Mouse (Mus musculus): Measurements from ENCODE around the gene Foxn1.
A peak's percentile ranks its signal among the peaks of the same experiment; 100 is the strongest.

The Foxn1 gene

GRCm38 (mm10) chr11:78358330-78359007, 27.9 kb downstream of the Foxn1 start:
- DNase-seq (ENCODE audit: low spot score in 2 of 2): no peak

GRCm38 (mm10) chr11:78355471-78356238, 30.7 kb downstream of the Foxn1 start:
- no peak for DNase-seq (ENCODE audit: low spot score in 2 of 2)

- no peak for DNase-seq (ENCODE audit: low spot score in 2 of 2)
Observed at GRCm38 (mm10) chr11:78354905-78355304, 31.5 kb downstream of the Foxn1 start.

GRCm38 (mm10) chr11:78353081-78353480, 33.3 kb downstream of the Foxn1 start:
- no peak for DNase-seq (ENCODE audit: low spot score in 2 of 2)

GRCm38 (mm10) chr11:78349441-78350358, 36.7 kb downstream of the Foxn1 start:
- DNase-seq (ENCODE audit: low spot score in 2 of 2): no peak

GRCm38 (mm10) chr11:78348474-78348873, 37.9 kb downstream of the Foxn1 start:
- no peak for DNase-seq (ENCODE audit: low spot score in 2 of 2)

GRCm38 (mm10) chr11:78347908-78348307, 38.5 kb downstream of the Foxn1 start:
- no peak for DNase-seq (ENCODE audit: low spot score in 2 of 2)

- DNase-seq (ENCODE audit: low spot score in 2 of 2): no peak
Observed at GRCm38 (mm10) chr11:78347070-78347754, 39.1 kb downstream of the Foxn1 start.

GRCm38 (mm10) chr11:78346326-78347069, 39.9 kb downstream of the Foxn1 start:
- DNase-seq (ENCODE audit: low spot score in 2 of 2): no peak

GRCm38 (mm10) chr11:78345801-78346200, 40.6 kb downstream of the Foxn1 start:
- no peak for DNase-seq (ENCODE audit: low spot score in 2 of 2)

- DNase-seq (ENCODE audit: low spot score in 2 of 2): no peak
Observed at GRCm38 (mm10) chr11:78344890-78345715, 41.3 kb downstream of the Foxn1 start.

GRCm38 (mm10) chr11:78344328-78344889, 41.9 kb downstream of the Foxn1 start:
- DNase-seq (ENCODE audit: low spot score in 2 of 2): no peak

- peak; percentile 37 to 53 for DNase-seq (ENCODE audit: low spot score in 2 of 2)
Observed at GRCm38 (mm10) chr11:78343381-78344327, 42.7 kb downstream of the Foxn1 start, which contains the start of gene Unc119. Gene Unc119 (plus strand): TSS chr11:78343482.

GRCm38 (mm10) chr11:78341702-78342101, 44.7 kb downstream of the Foxn1 start:
- no peak for DNase-seq (ENCODE audit: low spot score in 2 of 2)

GRCm38 (mm10) chr11:78337040-78337439, 49.3 kb downstream of the Foxn1 start:
- DNase-seq (ENCODE audit: low spot score in 2 of 2): no peak

- no peak for DNase-seq (ENCODE audit: low spot score in 2 of 2)
Observed at GRCm38 (mm10) chr11:78333992-78334391, 52.4 kb downstream of the Foxn1 start.

GRCm38 (mm10) chr11:78332676-78333075, 53.7 kb downstream of the Foxn1 start:
- no peak for DNase-seq (ENCODE audit: low spot score in 2 of 2)

- no peak for DNase-seq (ENCODE audit: low spot score in 2 of 2)
Observed at GRCm38 (mm10) chr11:78328512-78329056, 57.8 kb downstream of the Foxn1 start.
